Mouse (Mus musculus) CH12.LX (cell line): ENCODE data around the gene Max. TPM values are rescaled to one million over a fixed set of nuclear protein-coding genes. Genes with fewer than 3 reads are reported as not detected.

Experiments
- DNase-seq: peaks from one replicate; pipeline ENCODE4 v3.0.0-alpha.2; 2013; ENCODE audit errors: extremely low read depth
- H3K27ac ChIP-seq: 2 replicates; pipeline ENCODE4 v1.5.1; 2012; ENCODE audit warnings: low read depth, mild to moderate bottlenecking, control low read depth, moderate library complexity; ENCODE audit not compliant: insufficient read depth
- H3K27me3 ChIP-seq: replicated peaks from 2 replicates; pipeline ENCODE3; 2012; ENCODE audit warnings: inconsistent platforms
- H3K36me3 ChIP-seq, 2 experiments: replicated peaks in 1 of 2; 2 replicates each; pipeline versions ENCODE3 to v1.6.1; 2012; ENCODE audit warnings: inconsistent platforms in 1 of 2, low read length in 1 of 2, mild to moderate bottlenecking in 1 of 2, mixed read lengths in 1 of 2, moderate library complexity in 1 of 2; ENCODE audit not compliant: control insufficient read depth in 1 of 2, insufficient read depth in 1 of 2
- H3K4me1 ChIP-seq, 2 experiments: 2 replicates each; pipeline ENCODE4 v1.6.1; 2012; ENCODE audit warnings: inconsistent platforms in 1 of 2, moderate library complexity in 1 of 2; ENCODE audit not compliant: insufficient read depth in 2 of 2, control insufficient read depth in 1 of 2
- H3K4me2 ChIP-seq: 2 replicates; pipeline ENCODE4 v1.6.1; 2012; ENCODE audit warnings: low read depth, mild to moderate bottlenecking, control low read depth; ENCODE audit not compliant: poor library complexity, insufficient read depth, severe bottlenecking
- H3K4me3 ChIP-seq, 3 experiments: fragments of 150-350 bp in 1 of 3; sonication (generic) in 1 of 3; replicated peaks in 1 of 3; 2 replicates each; pipeline versions ENCODE3 to v1.5.1; 2011 to 2012; ENCODE audit warnings: low read depth in 2 of 3, low read length in 2 of 3, mild to moderate bottlenecking in 2 of 3, moderate library complexity in 2 of 3, control low read depth in 1 of 3, improper control_type of control experiment in 1 of 3, inconsistent platforms in 1 of 3, mixed read lengths in 1 of 3; ENCODE audit not compliant: poor library complexity in 1 of 3
- H3K79me2 ChIP-seq: replicated peaks from 2 replicates; pipeline ENCODE4 v1.6.1; 2012; ENCODE audit warnings: mild to moderate bottlenecking, moderate library complexity; ENCODE audit not compliant: control insufficient read depth, poor library complexity, insufficient read depth, severe bottlenecking; ENCODE audit errors: extremely low read depth
- H3K9ac ChIP-seq: 2 replicates; pipeline ENCODE4 v1.6.1; 2012; ENCODE audit warnings: low read depth, mild to moderate bottlenecking, control low read depth, moderate library complexity; ENCODE audit not compliant: insufficient read depth
- H3K9me3 ChIP-seq: replicated peaks from 2 replicates; pipeline ENCODE3; 2012; ENCODE audit warnings: low read length, inconsistent platforms, mixed read lengths
- CHD1 ChIP-seq: IDR thresholded peaks from 2 replicates; pipeline ENCODE4 v1.6.1; 2012; ENCODE audit warnings: low read depth, low read length, improper control_type of control experiment, inconsistent platforms
- CHD2 ChIP-seq: IDR thresholded peaks from 2 replicates; pipeline ENCODE4 v1.6.1; 2011; ENCODE audit warnings: low read length, improper control_type of control experiment
- E2F4 ChIP-seq: IDR thresholded peaks from 2 replicates; pipeline ENCODE4 v1.6.1; 2011; ENCODE audit warnings: low read depth, low read length, improper control_type of control experiment; ENCODE audit not compliant: insufficient replicate concordance
- ELF1 ChIP-seq: IDR thresholded peaks from 2 replicates; pipeline ENCODE4 v1.6.1; 2014; ENCODE audit warnings: low read depth, mild to moderate bottlenecking, inconsistent platforms, low read length, improper control_type of control experiment
- ETS1 ChIP-seq: conservative IDR thresholded peaks from 2 replicates; pipeline ENCODE4 v1.6.1; 2012; ENCODE audit warnings: low read depth, mild to moderate bottlenecking, inconsistent platforms, low read length, improper control_type of control experiment, moderate library complexity
- GABPA ChIP-seq: IDR thresholded peaks from 2 replicates; pipeline ENCODE4 v1.6.1; 2012; ENCODE audit warnings: low read depth, low read length, improper control_type of control experiment, inconsistent platforms; ENCODE audit not compliant: insufficient replicate concordance
- HCFC1 ChIP-seq: IDR thresholded peaks from 2 replicates; pipeline ENCODE4 v1.6.1; 2012; ENCODE audit warnings: low read depth, mild to moderate bottlenecking, inconsistent platforms, low read length, improper control_type of control experiment
- IRF4 ChIP-seq: IDR thresholded peaks from 2 replicates; pipeline ENCODE4 v1.6.1; 2014; ENCODE audit warnings: low read depth, mild to moderate bottlenecking, inconsistent platforms, low read length, improper control_type of control experiment
- JUND ChIP-seq: conservative IDR thresholded peaks from 2 replicates; pipeline ENCODE4 v1.6.1; 2011; ENCODE audit warnings: low read depth, low read length, improper control_type of control experiment
- MAFK ChIP-seq: IDR thresholded peaks from 2 replicates; pipeline ENCODE4 v1.6.1; 2011; ENCODE audit warnings: low read length, improper control_type of control experiment; ENCODE audit not compliant: insufficient replicate concordance
- MXI1 ChIP-seq: IDR thresholded peaks from 2 replicates; pipeline ENCODE4 v1.6.1; 2011; ENCODE audit warnings: mild to moderate bottlenecking, low read depth, low read length, improper control_type of control experiment
- MYC ChIP-seq: IDR thresholded peaks from 2 replicates; pipeline ENCODE4 v1.6.1; 2011; ENCODE audit warnings: low read depth, mild to moderate bottlenecking, improper control_type of control experiment, low read length
- NELFE ChIP-seq: IDR thresholded peaks from 2 replicates; pipeline ENCODE4 v1.6.1; 2011; ENCODE audit warnings: low read depth, low read length, improper control_type of control experiment
- NRF1 ChIP-seq: IDR thresholded peaks from 2 replicates; pipeline ENCODE4 v1.6.1; 2014; ENCODE audit warnings: low read depth, mild to moderate bottlenecking, inconsistent platforms, low read length, improper control_type of control experiment, moderate library complexity
- POLR2AphosphoS2 ChIP-seq: IDR thresholded peaks from 2 replicates; pipeline ENCODE4 v1.6.1; 2011; ENCODE audit warnings: low read depth, low read length, improper control_type of control experiment
- RCOR1 ChIP-seq: conservative IDR thresholded peaks from 2 replicates; pipeline ENCODE4 v1.6.1; 2012; ENCODE audit warnings: low read depth, mild to moderate bottlenecking, inconsistent platforms, low read length, improper control_type of control experiment
- TBP ChIP-seq: conservative IDR thresholded peaks from 2 replicates; pipeline ENCODE4 v1.6.1; 2011; ENCODE audit warnings: low read depth, low read length, improper control_type of control experiment
- TCF12 ChIP-seq: IDR thresholded peaks from 2 replicates; pipeline ENCODE4 v1.6.1; 2014; ENCODE audit warnings: low read depth, mild to moderate bottlenecking, inconsistent platforms, low read length, improper control_type of control experiment
- UBTF ChIP-seq: IDR thresholded peaks from 2 replicates; pipeline ENCODE4 v1.6.1; 2012; ENCODE audit warnings: low read depth, mild to moderate bottlenecking, inconsistent platforms, low read length, improper control_type of control experiment, moderate library complexity
- USF1 ChIP-seq: IDR thresholded peaks from 2 replicates; pipeline ENCODE4 v1.6.1; 2014; ENCODE audit warnings: low read depth, mild to moderate bottlenecking, inconsistent platforms, low read length, improper control_type of control experiment
- ZC3H11A ChIP-seq: IDR thresholded peaks from 2 replicates; pipeline ENCODE4 v1.6.1; 2012; ENCODE audit warnings: low read depth, mild to moderate bottlenecking, inconsistent platforms, low read length, improper control_type of control experiment
- ZMIZ1 ChIP-seq: IDR thresholded peaks from 2 replicates; pipeline ENCODE4 v1.6.1; 2012; ENCODE audit warnings: low read depth, mild to moderate bottlenecking, inconsistent platforms, low read length, improper control_type of control experiment
- ZNF384 ChIP-seq: IDR thresholded peaks from 2 replicates; pipeline ENCODE4 v1.6.1; 2012; ENCODE audit warnings: low read depth, low read length, improper control_type of control experiment, inconsistent platforms
- dilution Hi-C: fragments of 300-500 bp; cut with MboI; formaldehyde crosslinking; loops from 2 replicates; pipeline ENCODE4 v1.14.3; 2020; ENCODE audit warnings: low sequenced_read_pairs; ENCODE audit not compliant: extremely low pct_unique_long_range_greater_than_20kb, extremely low pct_ligation_motif_present
- in situ Hi-C: fragments of 300-500 bp; cut with MboI; formaldehyde crosslinking; loops from 3 replicates; pipeline ENCODE4 v1.14.3; 2019; ENCODE audit warnings: low sequenced_read_pairs, low pct_ligation_motif_present, low pct_unique_long_range_greater_than_20kb, mixed read lengths
- polyA plus RNA-seq: library from polyadenylated mRNA; unstranded; fragments of >175 nt; gene quantifications from 2 replicates; pipeline ENCODE4 v1.2.1, GENCODE M21; 2012; ENCODE audit warnings: low read depth; ENCODE audit not compliant: insufficient read length
- total RNA-seq, 2 experiments: library from RNA; depleted of rRNA; stranded (reverse); fragments of 300-350 nt in 1 of 2; fragments of >200 nt in 1 of 2; gene quantifications; 2 replicates each; pipeline ENCODE4 v1.2.3; 2012 to 2014

Gene Max
- total and polyA plus RNA-seq, 3 experiments: 23.9 to 128 (median 69.6) TPM

DNA sequence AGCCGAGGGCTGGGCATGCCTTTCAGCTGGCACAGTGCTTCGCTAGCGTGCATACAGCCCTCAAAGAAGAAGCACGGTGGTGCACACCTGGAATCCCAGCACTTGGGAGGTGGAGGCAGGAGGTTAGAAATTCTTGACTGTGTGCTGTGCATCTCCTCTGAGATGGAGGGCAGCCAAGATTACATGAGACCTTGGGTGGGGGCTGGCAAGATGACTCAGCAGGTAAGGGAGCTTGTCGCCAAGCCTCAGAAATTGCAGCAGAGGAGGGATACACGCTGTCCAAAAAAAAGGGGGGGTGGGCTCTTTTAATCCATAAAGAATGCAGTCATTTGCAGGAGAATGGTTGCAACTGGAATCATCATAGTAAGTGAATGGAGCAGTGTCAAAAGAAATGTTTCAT lies 43.9 kb downstream of the Max start:
- in situ Hi-C loops: no loop called here

DNA sequence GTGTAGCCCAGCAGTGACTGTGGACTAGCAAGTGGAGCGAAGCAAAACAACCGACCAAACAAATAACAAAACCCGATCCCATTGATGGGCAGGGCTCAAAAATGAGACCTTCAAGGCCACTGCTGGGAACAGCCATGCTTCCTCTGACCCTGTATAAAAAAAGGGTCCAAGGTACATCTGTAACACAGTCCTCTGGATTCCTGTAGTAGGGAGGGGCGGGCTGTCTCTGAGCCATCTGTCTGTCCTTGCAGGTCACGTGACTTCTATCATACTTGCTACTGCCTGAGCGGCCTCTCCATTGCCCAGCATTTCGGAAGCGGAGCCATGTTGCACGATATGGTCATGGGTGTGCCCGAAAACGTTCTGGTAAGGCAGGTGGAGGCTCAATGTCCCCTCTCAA lies 45.8 kb downstream of the Max start:
- Histone ChIP-seq H3K9ac (no peak overlapping the region), H3K27me3 (no peaks in the 10 kb centered on the region), H3K79me2 (no peaks in the 10 kb centered on the region), H3K36me3 (peaks cover 13 to 76% of the 10 kb centered on the region in 2 experiments), H3K4me1 (no peaks in the 10 kb centered on the region), H3K4me3 (no peak overlapping the region), H3K4me2 (no peak overlapping the region), H3K9me3 (no peaks in the 10 kb centered on the region), H3K27ac (no peak overlapping the region)
- TF ChIP-seq UBTF (no peak), ELF1 (no peak), ZMIZ1 (no peak), MXI1 (no peak), USF1 (no peak), ZC3H11A (no peak), HCFC1 (no peak), ZNF384 (no peak), IRF4 (no peak)
- in situ Hi-C loops (no loop called here), dilution Hi-C loops (no loop called here)
- no peak for DNase-seq

More for the DNA sequence above, 43.9 kb downstream of the Max start:
- H3K9ac ChIP-seq: no peak overlapping the region
- no peaks in the 10 kb centered on the region for H3K9me3 ChIP-seq
- H3K79me2 ChIP-seq: no peaks in the 10 kb centered on the region
- no peak overlapping the region for H3K4me2 ChIP-seq
- no peak overlapping the region for H3K4me3 ChIP-seq
- peaks cover 13 to 72% of the 10 kb centered on the region in 2 experiments for H3K36me3 ChIP-seq
- no peak overlapping the region for H3K27ac ChIP-seq
- H3K27me3 ChIP-seq: no peaks in the 10 kb centered on the region
- no peak for TF ChIP-seq CHD2
- TF ChIP-seq POLR2AphosphoS2: no peak
- no peak for TF ChIP-seq CHD1
- no peak for TF ChIP-seq TCF12
- TF ChIP-seq TBP: no peak
- TF ChIP-seq USF1: no peak
- TF ChIP-seq E2F4: no peak
- no peak for TF ChIP-seq MAFK
- TF ChIP-seq ETS1: no peak
- no peak for TF ChIP-seq MYC
- TF ChIP-seq JUND: no peak
- no peak for TF ChIP-seq GABPA
- TF ChIP-seq NRF1: no peak
- no peak for TF ChIP-seq RCOR1
- TF ChIP-seq NELFE: no peak
- TF ChIP-seq, all 38 proteins: peak for 0
- dilution Hi-C loops: no loop called here
- no peaks in the 10 kb centered on the region for H3K4me1 ChIP-seq
- no peak for DNase-seq
